ENCODE assay signal across 9 mouse cellular contexts in genomic region chrX:139751855-139752254, GRCm38 (mm10). TPM values are rescaled to one million over a fixed set of nuclear protein-coding genes. Genes with fewer than 3 reads are reported as not detected.
DNase-seq lines count a peak whose midpoint lies in the region; ATAC-seq and TF ChIP-seq lines count a peak whose summit lies in the region.
"Had no signal": no experiment of that assay in that cellular context is flagged by ENCODE, and none has a peak within 500 bp of the region (broad histone marks: within the 10 kb centered on the region; RNA-seq: fewer than 3 reads in every experiment).

No protein-coding gene starts in this region.

- no peaks in the 10 kb centered on the region for H3K27me3 ChIP-seq in liver, embryonic 11.5 days (replicated peaks; ENCODE audit: control insufficient read depth, insufficient read depth, low read length)
- no peaks in the 10 kb centered on the region for H3K27me3 ChIP-seq in G1E (ENCODE audit: insufficient read depth, low read length)

- DNase-seq in liver = peak; percentile 65
- no peak for DNase-seq in liver, embryonic 11.5 days (ENCODE audit: low spot score)
- peak; percentile 2 for DNase-seq in G1E (ENCODE audit: low spot score)
- peak; percentile 64 for DNase-seq in adrenal gland, postnatal 14 days
- peak; percentile 12 for DNase-seq in embryo, embryonic 9.5 days (ENCODE audit: extremely low spot score)
- DNase-seq in left cerebral cortex, postnatal 25 days (ENCODE audit: low spot score in 2 of 2) = peak; percentile 9 to 15
- DNase-seq in right cerebral cortex, postnatal 14 days = peak; percentile 57

- H3K36me3 ChIP-seq in liver, embryonic 11.5 days (ENCODE audit: control insufficient read depth, insufficient read depth, low read length) = no peaks in the 10 kb centered on the region
- H3K36me3 ChIP-seq in G1E (replicated peaks) = peaks cover 23% of the 10 kb centered on the region

- no peak overlapping the region for H3K9ac ChIP-seq in liver, embryonic 11.5 days (ENCODE audit: low read depth, low read length)

- WGBS in liver, embryonic 11.5 days = 4% methylated on average over 1 of the region's 1 CpGs

- no peak overlapping the region for H3K4me3 ChIP-seq in liver, embryonic 11.5 days (ENCODE audit: low read depth, low read length)
- H3K4me3 ChIP-seq in G1E (ENCODE audit: low read depth, low read length) = no peak overlapping the region
- H3K4me3 ChIP-seq: myocyte had no signal

- H3K4me1 ChIP-seq in liver, embryonic 11.5 days (replicated peaks; ENCODE audit: control insufficient read depth, insufficient read depth, low read length) = no peaks in the 10 kb centered on the region
- H3K4me1 ChIP-seq in G1E (ENCODE audit: insufficient read depth, low read depth, low read length) = no peaks in the 10 kb centered on the region

- H3K9me3 ChIP-seq in liver, embryonic 11.5 days (ENCODE audit: control insufficient read depth, low read length) = no peaks in the 10 kb centered on the region
- no peaks in the 10 kb centered on the region for H3K9me3 ChIP-seq in G1E (replicated peaks)

- no peak for ATAC-seq in liver, embryonic 11.5 days (replicated peaks; ENCODE audit: low FRiP score)
- ATAC-seq in G1E (ENCODE audit: extremely low read depth, insufficient number of reproducible peaks, low FRiP score, poor library complexity, severe bottlenecking) = no peak

- H3K27ac ChIP-seq in liver, embryonic 11.5 days (ENCODE audit: low read depth, low read length) = no peak overlapping the region

- intact Hi-C loops in left cerebral cortex, postnatal 25 days (cut with DNase I) = no loop called here

- H3K4me2 ChIP-seq in liver, embryonic 11.5 days = no peak overlapping the region

- TF ChIP-seq CTCF in G1E (IDR thresholded peaks at IDR 0.05; ENCODE audit: low read depth, low read length) = peak; percentile 31

RNA-seq across cellular contexts. Expression of gene Ripply1, which starts 30.3 kb away (rescaled TPM):
- not detected in 2 replicates for polyA plus RNA-seq in liver, embryonic 11.5 days (2014; fragmentation: Nextera tagmentation; extraction: Ambion mirVana)
- total RNA-seq in G1E (2014; fragmentation: Nextera tagmentation) = not detected in 2 replicates
- total RNA-seq in G1E (2017) = not detected in 2 replicates
- 0.74 and 0.92 TPM in 2 replicates for polyA plus RNA-seq in G1E (2012)
- not detected in 2 replicates for total RNA-seq in adrenal gland, postnatal 14 days (2021)
- total RNA-seq in left cerebral cortex, postnatal 25 days (2021) = not detected
- polyA plus RNA-seq: heart, embryonic 14.5 days had no signal

RNA-seq across cellular contexts. Expression of gene Gm15013, which starts 37.6 kb away (rescaled TPM):
- not detected in 2 replicates for polyA plus RNA-seq in liver, embryonic 11.5 days (2014; fragmentation: Nextera tagmentation; extraction: Ambion mirVana)
- total RNA-seq in G1E (2014; fragmentation: Nextera tagmentation) = not detected in 2 replicates
- total RNA-seq in G1E (2017) = 0.38 and 0.64 TPM in 2 replicates
- 0.15 TPM in 1 of 2 replicates, not detected in the other for polyA plus RNA-seq in G1E (2012)
- not detected in 2 replicates for total RNA-seq in adrenal gland, postnatal 14 days (2021)
- total RNA-seq in left cerebral cortex, postnatal 25 days (2021) = not detected

RNA-seq across cellular contexts. Expression of gene Cldn2, which starts 48.8 kb away (rescaled TPM):
- polyA plus RNA-seq in liver, embryonic 11.5 days (2014; fragmentation: Nextera tagmentation; extraction: Ambion mirVana) = 0.11 and 0.23 TPM in 2 replicates
- total RNA-seq in G1E (2014; fragmentation: Nextera tagmentation) (0.24 and 0.90 TPM in 2 replicates), G1E (2017) (0.11 TPM in 1 of 2 replicates, not detected in the other)
- 0.30 and 0.35 TPM in 2 replicates for polyA plus RNA-seq in G1E (2012)
- 0.23 and 1.9 TPM in 2 replicates for total RNA-seq in adrenal gland, postnatal 14 days (2021)
- total RNA-seq in left cerebral cortex, postnatal 25 days (2021) = 1 to 10 TPM in 1 of 2 experiments, under 1 TPM in 1; 0.78 to 1.6 TPM
- polyA plus RNA-seq: heart, embryonic 14.5 days had no signal
